Mouse (Mus musculus) limb, embryonic 15.5 days (tissue): ENCODE measurements around the gene Aurka. TPM values are rescaled to one million over a fixed set of nuclear protein-coding genes. Genes with fewer than 3 reads are reported as not detected.

Experiments
- ATAC-seq: fragments of 200-750 bp; cut with Nextera tagmentation; 2 replicates; pipeline ENCODE4 v1.8.0; 2017; ENCODE audit warnings: low read depth, moderate TSS enrichment; ENCODE audit not compliant: insufficient number of reproducible peaks, low FRiP score, low TSS enrichment
- H3K27ac ChIP-seq: fragments of 300-500 bp; sonication (generic); 2 replicates; pipeline ENCODE4 v1.5.1; 2015; ENCODE audit warnings: moderate library complexity, mild to moderate bottlenecking, inconsistent platforms
- H3K27me3 ChIP-seq: fragments of 300-500 bp; sonication (generic); 2 replicates; pipeline ENCODE4 v1.6.1; 2015; ENCODE audit warnings: inconsistent platforms
- H3K36me3 ChIP-seq: fragments of 300-500 bp; sonication (generic); 2 replicates; pipeline ENCODE4 v1.6.1; 2015; ENCODE audit warnings: inconsistent platforms
- H3K4me1 ChIP-seq: fragments of 300-500 bp; sonication (generic); 2 replicates; pipeline ENCODE4 v1.6.1; 2015; ENCODE audit warnings: inconsistent platforms
- H3K4me2 ChIP-seq: fragments of 300-500 bp; sonication (generic); 2 replicates; pipeline ENCODE4 v1.6.1; 2015; ENCODE audit warnings: mild to moderate bottlenecking, inconsistent platforms
- H3K4me3 ChIP-seq: fragments of 300-500 bp; sonication (generic); 2 replicates; pipeline ENCODE4 v1.5.1; 2015; ENCODE audit warnings: mild to moderate bottlenecking, inconsistent platforms
- H3K9ac ChIP-seq: fragments of 300-500 bp; sonication (generic); 2 replicates; pipeline ENCODE4 v1.6.1; 2015; ENCODE audit warnings: inconsistent platforms
- H3K9me3 ChIP-seq: fragments of 300-500 bp; sonication (generic); 2 replicates; pipeline ENCODE4 v1.6.1; 2016; ENCODE audit warnings: inconsistent platforms
- WGBS: fragments of 180-500 bp; shearing (Covaris S2); methylation state at CpG from one replicate; pipeline ENCODE4 v1.1.7; 2015; 5-methylcytosine and 5-hydroxymethylcytosine counted together
- polyA plus RNA-seq: library from polyadenylated mRNA; unstranded; fragments of >200 nt; fragmentation: Nextera tagmentation; extraction: Ambion mirVana; gene quantifications from 2 replicates; pipeline ENCODE4 v1.2.1, GENCODE M21; 2015

The Aurka gene
- polyA plus RNA-seq, 1 experiment from 2014 or later = 73.6 TPM

- no peaks in the 10 kb centered on the region for H3K4me1 ChIP-seq
- ATAC-seq = no peak
- H3K36me3 ChIP-seq = peaks cover 72% of the 10 kb centered on the region
- 95% methylated on average over 17 of the region's 17 CpGs for WGBS
- no peak overlapping the region for H3K9ac ChIP-seq
- no peak overlapping the region for H3K27ac ChIP-seq
- no peaks in the 10 kb centered on the region for H3K27me3 ChIP-seq
- no peak overlapping the region for H3K4me3 ChIP-seq
- H3K4me2 ChIP-seq = no peak overlapping the region
- H3K9me3 ChIP-seq = no peaks in the 10 kb centered on the region
Measured at GRCm38 (mm10) chr2:172380513-172380912, 10.2 kb upstream of the Aurka start.

GRCm38 (mm10) chr2:172378332-172378731 is 8.0 kb upstream of the Aurka start:
- H3K27me3 ChIP-seq = no peaks in the 10 kb centered on the region
- H3K4me1 ChIP-seq = no peaks in the 10 kb centered on the region
- no peaks in the 10 kb centered on the region for H3K9me3 ChIP-seq
- peaks cover 92% of the 10 kb centered on the region for H3K36me3 ChIP-seq
- 73% methylated on average over 7 of the region's 7 CpGs for WGBS
- no peak for ATAC-seq
- H3K9ac ChIP-seq = no peak overlapping the region
- H3K27ac ChIP-seq = no peak overlapping the region
- H3K4me2 ChIP-seq = no peak overlapping the region
- H3K4me3 ChIP-seq = no peak overlapping the region

GRCm38 (mm10) chr2:172376999-172377515 is 6.7 kb upstream of the Aurka start:
- peaks cover 89% of the 10 kb centered on the region for H3K36me3 ChIP-seq
- 63% methylated on average over 5 of the region's 5 CpGs for WGBS
- no peak overlapping the region for H3K9ac ChIP-seq
- H3K9me3 ChIP-seq = no peaks in the 10 kb centered on the region
- ATAC-seq = no peak
- no peak overlapping the region for H3K4me2 ChIP-seq
- no peak overlapping the region for H3K4me3 ChIP-seq
- no peaks in the 10 kb centered on the region for H3K27me3 ChIP-seq
- 0 out of 2 replicates have a peak, but pooled peaks cover 1% of the 10 kb centered on the region for H3K4me1 ChIP-seq
- no peak overlapping the region for H3K27ac ChIP-seq

GRCm38 (mm10) chr2:172376551-172376950 is 6.2 kb upstream of the Aurka start:
- Histone ChIP-seq H3K4me1 (peaks cover 6% of the 10 kb centered on the region), H3K9ac (no peak overlapping the region), H3K4me3 (no peak overlapping the region), H3K36me3 (peaks cover 84% of the 10 kb centered on the region), H3K27ac (no peak overlapping the region), H3K9me3 (no peaks in the 10 kb centered on the region), H3K27me3 (no peaks in the 10 kb centered on the region), H3K4me2 (no peak overlapping the region)
- no peak for ATAC-seq
- WGBS = 89% methylated on average over 4 of the region's 4 CpGs

- under 1% methylated on average over 11 of the region's 11 CpGs for WGBS
- H3K4me1 ChIP-seq = peaks cover 21% of the 10 kb centered on the region
- H3K27ac ChIP-seq = peak overlapping the region; percentile 85
- H3K4me2 ChIP-seq = peak overlapping the region; percentile 53
- H3K27me3 ChIP-seq = no peaks in the 10 kb centered on the region
- peak overlapping the region; percentile 96 for H3K4me3 ChIP-seq
- ATAC-seq = no peak
- peaks cover 50% of the 10 kb centered on the region for H3K36me3 ChIP-seq
- H3K9ac ChIP-seq = peak overlapping the region; percentile 98
- no peaks in the 10 kb centered on the region for H3K9me3 ChIP-seq
Measured at GRCm38 (mm10) chr2:172371258-172371657, 923 bp upstream of the Aurka start.

GRCm38 (mm10) chr2:172363176-172363575 is 7.2 kb downstream of the Aurka start:
- no peak for ATAC-seq
- Histone ChIP-seq H3K4me2 (no peak overlapping the region), H3K27me3 (no peaks in the 10 kb centered on the region), H3K4me3 (no peak overlapping the region), H3K27ac (no peak overlapping the region), H3K36me3 (peaks cover 86% of the 10 kb centered on the region), H3K4me1 (no peaks in the 10 kb centered on the region; the same call in 1 of the 2 replicates), H3K9ac (no peak overlapping the region), H3K9me3 (no peaks in the 10 kb centered on the region)
- WGBS = 94% methylated on average over 7 of the region's 7 CpGs

- Histone ChIP-seq H3K9ac (no peak overlapping the region), H3K9me3 (no peaks in the 10 kb centered on the region), H3K27ac (no peak overlapping the region), H3K4me2 (no peak overlapping the region), H3K36me3 (peaks cover 70% of the 10 kb centered on the region), H3K4me1 (no peaks in the 10 kb centered on the region), H3K27me3 (no peaks in the 10 kb centered on the region), H3K4me3 (no peak overlapping the region)
- ATAC-seq = no peak
- 85% methylated on average over 5 of the region's 5 CpGs for WGBS
Measured at GRCm38 (mm10) chr2:172355833-172356232, 14.5 kb downstream of the Aurka start.

- Histone ChIP-seq H3K27ac (no peak overlapping the region), H3K9ac (no peak overlapping the region), H3K36me3 (peaks cover 60% of the 10 kb centered on the region), H3K27me3 (no peaks in the 10 kb centered on the region), H3K4me2 (no peak overlapping the region), H3K4me1 (no peaks in the 10 kb centered on the region), H3K4me3 (no peak overlapping the region), H3K9me3 (no peaks in the 10 kb centered on the region)
- WGBS = 64% methylated on average over 9 of the region's 9 CpGs
- no peak for ATAC-seq
Measured at GRCm38 (mm10) chr2:172354761-172355160, 15.6 kb downstream of the Aurka start.

- Histone ChIP-seq H3K27ac (no peak overlapping the region), H3K4me2 (no peak overlapping the region), H3K9ac (no peak overlapping the region), H3K9me3 (no peaks in the 10 kb centered on the region), H3K27me3 (no peaks in the 10 kb centered on the region), H3K4me1 (peaks cover 4% of the 10 kb centered on the region; the same call in 1 of the 2 replicates), H3K36me3 (peaks cover 44% of the 10 kb centered on the region), H3K4me3 (no peak overlapping the region)
- ATAC-seq = no peak
- WGBS = 68% methylated on average over 9 of the region's 9 CpGs
Measured at GRCm38 (mm10) chr2:172353218-172353617, 17.1 kb downstream of the Aurka start.

- peaks cover 12% of the 10 kb centered on the region; the same call in 1 of the 2 replicates for H3K4me1 ChIP-seq
- peaks cover 21% of the 10 kb centered on the region for H3K36me3 ChIP-seq
- no peak overlapping the region for H3K27ac ChIP-seq
- no peaks in the 10 kb centered on the region for H3K9me3 ChIP-seq
- no peak overlapping the region for H3K9ac ChIP-seq
- no peak for ATAC-seq
- no peaks in the 10 kb centered on the region for H3K27me3 ChIP-seq
- 62% methylated on average over 8 of the region's 8 CpGs for WGBS
- H3K4me2 ChIP-seq = no peak overlapping the region
- H3K4me3 ChIP-seq = no peak overlapping the region
Measured at GRCm38 (mm10) chr2:172350773-172351172, 19.6 kb downstream of the Aurka start.

GRCm38 (mm10) chr2:172349776-172350175 is 20.6 kb downstream of the Aurka start:
- H3K4me1 ChIP-seq = peaks cover 14% of the 10 kb centered on the region
- H3K36me3 ChIP-seq = peaks cover 11% of the 10 kb centered on the region
- 77% methylated on average over 14 of the region's 14 CpGs for WGBS
- no peak for ATAC-seq
- no peak overlapping the region for H3K4me2 ChIP-seq
- no peak overlapping the region for H3K9ac ChIP-seq
- H3K4me3 ChIP-seq = no peak overlapping the region
- no peaks in the 10 kb centered on the region for H3K9me3 ChIP-seq
- no peaks in the 10 kb centered on the region for H3K27me3 ChIP-seq
- H3K27ac ChIP-seq = no peak overlapping the region

- H3K9ac ChIP-seq = no peak overlapping the region
- H3K4me1 ChIP-seq = peaks cover 24% of the 10 kb centered on the region
- no peak for ATAC-seq
- H3K36me3 ChIP-seq = peaks cover 5% of the 10 kb centered on the region; the same call in 1 of the 2 replicates
- no peak overlapping the region for H3K27ac ChIP-seq
- no peak overlapping the region for H3K4me2 ChIP-seq
- WGBS = 39% methylated on average over 3 of the region's 3 CpGs
- H3K9me3 ChIP-seq = no peaks in the 10 kb centered on the region
- no peaks in the 10 kb centered on the region for H3K27me3 ChIP-seq
- H3K4me3 ChIP-seq = no peak overlapping the region
Measured at GRCm38 (mm10) chr2:172348297-172348950, 21.9 kb downstream of the Aurka start.
